Mouse (Mus musculus) megakaryocyte-erythroid progenitor cell, adult 5-6 weeks (primary cell): ENCODE measurements at regions not wholly inside any gene's neighbourhood (a gene's known extent, or its start where the extent isn't known, plus 50 kb on each side); places are given as distances from the start of the nearest gene placed in this dataset.
"Not testable (repeated sequence)": the region's sequence is repeated elsewhere in the genome, so short reads cannot be mapped to it uniquely, and the experiment has no call there.

Experiments
- ATAC-seq: replicated peaks from 2 replicates; pipeline ENCODE4 v1.8.0; 2016; ENCODE audit warnings: mild to moderate bottlenecking, inconsistent platforms; ENCODE audit not compliant: severe bottlenecking, poor library complexity, low FRiP score, low TSS enrichment

DNA sequence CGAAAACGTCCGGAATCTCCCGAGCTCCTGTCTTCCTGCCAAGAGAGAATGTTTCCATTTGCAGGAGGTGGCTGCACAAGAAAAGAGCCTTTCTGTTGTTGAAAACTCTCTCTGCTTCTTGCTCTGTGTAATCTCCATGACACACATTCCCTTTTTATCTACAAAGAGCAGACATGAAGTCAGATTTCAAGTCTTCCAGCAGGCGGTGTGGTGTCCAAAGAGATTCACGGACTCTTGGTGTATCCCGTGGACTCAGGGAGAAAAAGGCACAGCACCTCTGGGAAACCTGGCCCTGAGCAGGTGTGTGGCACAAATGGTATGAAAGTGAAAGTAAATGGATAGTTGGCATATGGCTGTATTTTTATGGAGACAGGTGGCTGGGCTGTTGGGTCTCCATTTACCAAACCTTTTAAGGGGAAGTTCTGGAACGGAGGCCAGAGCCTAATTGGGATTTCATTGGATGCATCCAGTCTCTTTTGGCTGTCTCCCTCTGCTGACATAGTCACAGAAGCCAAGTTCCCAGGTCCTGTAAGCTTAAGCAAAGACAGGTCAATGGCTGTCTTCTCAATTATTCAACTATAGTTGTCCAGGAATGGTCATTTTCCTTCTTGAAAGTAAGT is 549.4 kb upstream of the Cdh5 start:
- ATAC-seq: no peak

DNA sequence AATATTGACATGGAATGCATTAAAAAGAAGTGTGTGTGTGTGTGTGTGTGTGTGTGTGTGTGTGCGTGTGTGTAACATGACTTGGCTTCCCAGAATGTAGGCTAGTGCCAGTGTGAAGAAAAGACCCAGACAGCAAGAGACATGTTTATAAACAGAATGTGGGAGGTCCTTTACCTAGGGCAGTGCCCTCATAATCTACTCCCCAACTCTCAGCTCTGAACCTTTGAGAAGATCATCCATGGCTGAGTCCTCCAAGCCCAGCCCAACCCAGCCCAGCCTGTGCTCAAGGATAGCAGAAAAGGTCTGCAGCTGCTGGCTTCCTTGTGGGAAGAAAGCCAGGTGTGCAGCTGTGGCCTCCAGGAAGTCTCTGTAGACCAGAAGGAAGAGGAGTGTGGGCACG is 539.8 kb upstream of the Cdh5 start:
- ATAC-seq: no peak

DNA sequence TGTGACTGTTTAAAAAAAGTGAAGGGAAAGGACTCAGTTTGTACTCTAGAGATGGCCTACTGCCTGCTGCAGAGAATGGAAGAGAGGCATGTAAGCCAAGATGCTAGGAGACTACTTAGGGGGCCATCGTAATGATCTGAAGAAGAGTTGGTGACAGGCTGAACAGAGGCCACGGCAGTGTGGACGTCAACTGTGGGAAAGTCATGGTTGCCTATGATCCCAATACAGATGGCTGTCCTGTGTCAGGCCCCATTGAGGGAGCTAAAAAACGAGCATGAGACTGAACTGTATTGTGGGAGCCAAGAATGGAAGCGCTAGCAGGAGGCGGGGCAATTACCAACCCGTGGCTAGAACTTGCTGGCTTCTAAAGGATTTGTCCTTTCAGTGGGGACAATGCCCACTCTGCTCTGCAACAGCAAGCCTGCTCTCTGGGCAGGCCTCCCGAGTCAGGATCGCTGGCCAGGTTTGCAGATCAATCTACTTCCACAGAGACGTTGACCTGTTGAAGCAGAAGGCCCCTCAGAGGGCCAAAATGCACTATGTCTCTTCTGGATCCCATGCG is 530.5 kb upstream of the Cdh5 start:
- ATAC-seq: no peak

DNA sequence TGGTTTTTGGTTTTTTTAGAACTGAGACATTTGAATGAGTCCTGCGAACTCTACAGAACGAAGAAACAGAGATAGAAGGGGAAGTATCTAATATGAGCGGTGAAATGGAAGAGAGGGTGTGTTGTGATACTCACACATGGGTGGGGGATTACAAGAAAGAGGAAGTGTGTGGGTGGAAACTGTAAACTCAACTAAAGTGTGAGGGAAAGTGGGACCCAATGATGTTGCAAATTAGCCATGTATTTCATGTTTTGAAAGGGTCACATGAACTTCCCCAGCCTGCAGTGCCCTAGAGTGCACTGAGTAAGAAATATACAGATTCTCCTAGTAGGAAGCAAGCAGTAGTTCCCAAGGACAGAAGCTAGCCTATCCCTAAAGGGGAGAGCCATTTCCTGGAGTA is 524.3 kb upstream of the Cdh5 start:
- ATAC-seq: no peak

DNA sequence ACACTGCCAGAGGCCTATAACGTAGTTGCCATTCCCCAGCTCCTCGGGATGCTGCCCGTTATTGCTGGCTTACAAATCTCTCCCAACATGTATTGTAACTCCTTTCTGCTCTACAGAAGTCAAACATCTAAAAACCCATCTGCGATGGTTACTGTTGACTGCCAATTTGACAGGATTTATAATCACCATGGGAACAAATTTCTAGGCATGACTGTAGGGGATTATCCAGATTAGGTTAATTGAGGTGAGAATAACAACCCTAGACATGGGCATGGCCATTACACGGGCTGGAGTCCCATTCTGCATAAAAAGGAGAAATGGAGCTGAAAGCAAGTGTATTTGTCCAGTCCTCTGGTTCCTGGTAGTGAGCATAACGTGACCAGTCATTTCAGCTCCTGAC is 523.4 kb upstream of the Cdh5 start:
- ATAC-seq: no peak

DNA sequence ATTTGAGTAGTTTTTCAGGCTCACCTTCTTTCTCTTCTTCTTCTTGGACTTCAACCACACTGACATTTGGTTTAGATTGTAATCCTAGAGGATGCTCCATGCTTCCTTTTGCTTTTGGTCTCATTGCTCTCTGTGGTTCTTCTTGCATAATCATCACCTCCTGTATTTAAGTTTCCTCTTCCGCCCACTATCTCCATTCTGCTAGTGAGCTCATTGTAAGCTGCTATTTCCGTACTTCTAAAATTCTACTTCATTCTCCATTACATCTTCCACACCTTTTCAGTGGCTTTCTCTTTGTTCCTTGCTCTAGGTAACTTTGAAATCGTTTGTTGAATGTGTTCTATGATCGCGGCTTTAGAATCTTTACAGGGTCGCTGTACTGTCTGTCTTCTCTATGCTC is 493.1 kb upstream of the Cdh5 start:
- no peak for ATAC-seq

DNA sequence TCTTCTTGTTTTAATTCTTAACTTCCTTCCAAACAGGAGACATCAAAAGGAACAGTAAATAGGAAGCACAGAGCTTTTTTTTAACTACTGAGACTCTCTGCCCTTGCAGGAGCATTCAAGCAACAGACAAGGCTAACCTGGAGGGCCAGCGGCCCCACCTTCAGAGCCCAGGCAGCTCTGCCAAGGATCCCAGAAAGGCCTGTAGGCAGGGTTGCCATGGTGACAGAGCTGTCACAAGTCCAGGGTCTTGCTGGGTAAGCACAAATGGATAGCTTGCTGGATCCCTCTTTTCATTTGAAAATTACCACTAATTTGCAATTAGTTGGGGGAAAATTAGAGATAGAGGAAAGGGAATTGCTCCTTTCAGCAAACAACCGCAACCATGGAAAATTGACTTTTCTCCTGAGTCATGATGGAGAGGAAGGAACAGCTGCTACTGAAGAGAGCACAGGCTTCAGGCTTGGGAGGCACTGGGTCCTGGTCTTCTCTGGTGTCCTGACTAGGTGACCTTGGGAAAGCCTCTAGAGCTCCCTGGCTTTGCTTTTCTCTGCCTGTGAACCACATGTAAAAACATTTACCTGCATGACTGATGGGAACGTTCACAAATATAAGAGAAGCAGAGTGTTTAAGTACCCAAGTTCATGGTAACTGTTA is 477.5 kb upstream of the Cdh5 start:
- no peak for ATAC-seq

DNA sequence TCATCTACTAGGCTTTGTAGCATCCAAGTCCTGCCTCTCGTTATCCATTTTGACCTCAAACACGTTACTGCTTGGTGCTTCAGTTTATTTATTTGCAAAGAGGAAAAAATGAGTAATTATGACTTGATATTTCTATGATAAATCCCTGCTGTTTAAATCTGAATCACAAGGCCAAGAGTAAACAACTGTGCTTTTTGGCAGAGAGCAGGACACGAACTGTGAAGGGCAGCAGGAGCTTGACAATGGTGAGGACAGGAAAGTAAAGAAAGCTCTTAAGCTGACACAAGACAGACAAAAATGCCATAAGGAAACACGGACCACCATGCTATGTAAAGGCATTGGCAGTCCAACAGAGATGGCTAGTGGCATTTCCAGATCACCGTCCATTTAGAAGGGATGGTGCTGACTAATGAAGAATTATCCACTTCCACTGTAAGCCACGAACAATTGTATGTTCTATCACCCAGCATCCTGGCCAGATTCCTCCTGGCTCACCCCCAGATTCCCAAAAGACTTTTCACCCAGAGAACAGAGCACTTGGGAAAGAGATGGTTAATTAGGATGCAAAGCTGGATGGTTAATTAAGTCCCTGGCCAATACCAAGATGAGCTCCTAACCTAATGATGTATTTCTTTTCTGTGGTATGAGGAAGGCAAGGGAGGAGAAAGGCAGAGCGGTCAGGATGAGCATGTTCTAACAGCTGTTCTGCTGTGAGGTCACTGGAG is 476.1 kb upstream of the Cdh5 start:
- no peak for ATAC-seq

DNA sequence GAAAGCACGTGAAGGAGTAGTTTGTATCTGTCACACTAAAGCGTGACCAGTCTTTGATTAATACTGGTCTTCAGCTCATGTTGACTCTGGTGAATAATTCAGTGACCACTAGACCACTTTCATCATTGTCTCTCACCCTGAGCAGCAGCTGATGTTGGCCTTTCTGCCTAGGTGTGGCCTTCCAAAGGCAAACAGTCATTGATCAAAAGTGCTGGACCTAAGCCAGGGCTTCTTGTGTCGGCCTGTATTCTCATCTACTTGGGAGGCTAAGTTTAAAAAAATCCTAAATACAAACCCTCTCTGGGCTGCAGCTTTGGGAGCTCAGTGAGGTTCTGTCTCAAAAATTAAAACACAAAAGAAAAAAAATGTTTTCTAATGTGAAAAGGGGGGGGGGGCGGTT is 475.0 kb upstream of the Cdh5 start:
- ATAC-seq: no peak

DNA sequence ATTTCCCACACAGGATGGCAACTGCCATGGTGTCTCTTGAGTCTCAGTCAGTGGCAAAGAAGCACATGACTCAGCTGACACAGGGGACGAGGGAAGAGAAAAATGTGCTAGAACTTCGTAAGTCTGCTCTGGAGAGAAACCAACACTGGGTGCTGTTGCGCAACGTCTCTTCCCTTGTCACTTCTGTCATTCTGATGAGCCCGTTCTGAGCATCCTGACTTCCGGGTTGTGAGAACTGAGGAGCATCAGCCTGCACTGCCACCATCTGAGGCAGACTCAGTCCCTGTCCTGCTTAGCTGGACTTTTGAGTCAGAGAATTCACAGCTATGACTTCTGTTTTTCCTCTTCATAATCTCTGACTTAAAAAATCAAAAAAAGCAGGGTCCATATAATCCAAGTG is 468.9 kb upstream of the Cdh5 start:
- no peak for ATAC-seq

DNA sequence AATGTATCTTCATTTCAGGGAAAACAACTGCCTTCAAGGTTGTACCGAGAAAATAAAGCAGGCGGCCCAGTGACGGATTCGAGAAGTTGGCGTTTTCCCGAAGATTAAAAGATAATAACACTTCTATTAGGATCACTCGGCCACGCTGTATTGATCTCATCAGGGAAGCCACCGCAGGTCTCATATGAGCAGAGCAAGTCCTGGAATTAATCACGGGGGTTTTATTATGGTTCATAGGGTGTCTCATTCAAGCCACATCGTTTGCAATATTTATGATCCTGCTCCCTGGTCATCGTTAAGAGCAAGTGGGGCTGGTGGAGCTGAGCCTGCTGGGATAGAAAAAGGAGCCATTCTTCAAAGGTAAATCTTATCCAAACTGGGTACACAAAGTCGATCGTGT is 466.5 kb upstream of the Cdh5 start:
- ATAC-seq: no peak

DNA sequence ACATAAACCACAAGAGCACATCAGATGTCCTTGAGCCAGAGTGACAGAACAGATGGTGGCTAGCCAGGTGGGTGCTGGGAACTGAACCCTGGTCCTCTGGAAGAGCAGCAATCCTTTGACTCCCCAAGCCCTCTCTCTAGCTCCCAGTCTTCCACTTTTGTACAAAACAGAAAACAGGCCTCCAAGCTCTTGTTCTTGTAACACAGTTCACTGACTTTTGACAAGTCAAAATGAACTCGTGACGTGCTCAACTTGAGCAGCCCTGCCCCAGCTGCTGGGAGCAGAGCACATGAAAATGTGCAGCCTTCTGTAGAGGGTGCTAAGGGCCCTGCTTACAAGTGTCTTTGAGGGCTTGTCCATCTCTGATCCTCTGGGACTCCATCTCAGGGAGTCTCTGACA is 457.8 kb upstream of the Cdh5 start:
- no peak for ATAC-seq

DNA sequence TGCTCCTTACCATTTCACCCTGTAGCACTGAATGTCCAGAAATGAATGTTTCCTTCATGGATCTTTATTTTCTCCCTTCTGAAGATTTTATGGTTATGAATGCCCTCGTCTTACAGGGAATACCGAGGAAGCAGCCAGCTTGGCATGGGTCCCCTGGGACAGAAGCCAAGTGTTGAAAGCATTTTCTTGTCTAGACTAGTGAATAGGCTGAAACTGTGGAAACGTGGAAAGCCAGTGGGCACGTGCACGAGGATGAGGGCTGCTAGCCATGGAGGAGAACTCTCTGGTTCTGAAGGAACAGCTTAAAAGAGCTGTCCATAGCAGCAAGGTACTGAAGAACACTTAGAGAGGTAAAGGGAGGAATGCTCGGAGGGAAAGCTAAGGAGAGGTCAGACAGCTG is 457.3 kb upstream of the Cdh5 start:
- no peak for ATAC-seq

DNA sequence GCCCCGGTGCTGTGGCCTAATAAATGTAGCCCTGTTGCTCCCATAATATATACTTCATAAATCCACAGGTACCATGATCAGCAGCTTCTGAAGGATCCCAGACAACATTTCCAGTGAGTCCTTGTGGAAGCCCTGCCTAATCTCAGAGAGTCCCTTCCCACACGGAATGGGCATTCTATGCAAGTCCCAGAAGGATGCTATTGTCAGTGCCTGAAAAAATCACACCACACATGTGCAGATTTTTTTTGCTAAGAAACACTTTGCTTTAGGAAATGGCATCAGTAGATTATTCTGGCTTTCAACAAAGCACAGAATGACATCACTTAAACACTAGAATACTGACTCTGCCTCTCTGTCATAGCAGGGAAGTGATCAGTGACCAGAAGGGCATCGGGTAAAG is 456.6 kb upstream of the Cdh5 start:
- ATAC-seq: no peak

DNA sequence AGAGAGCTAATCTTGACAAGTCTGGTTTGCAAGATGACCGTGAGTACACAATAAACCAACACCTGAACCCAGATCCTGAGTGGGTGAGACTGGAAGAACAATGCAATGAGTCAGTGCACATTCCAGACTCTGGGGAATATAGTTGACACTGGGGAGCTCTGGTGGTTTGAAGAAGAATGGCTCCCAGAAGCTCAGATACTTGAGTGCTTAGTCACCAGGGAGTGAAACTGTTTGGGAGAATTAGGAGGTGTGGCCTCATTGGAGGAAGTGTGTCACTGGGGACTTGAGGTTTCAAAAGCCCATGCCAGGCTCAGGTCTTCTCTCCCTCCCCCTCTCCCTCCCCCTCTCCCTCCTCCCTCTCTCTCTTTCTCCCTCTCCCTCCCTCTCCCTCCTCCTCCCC is 436.6 kb upstream of the Cdh5 start:
- ATAC-seq: no peak

DNA sequence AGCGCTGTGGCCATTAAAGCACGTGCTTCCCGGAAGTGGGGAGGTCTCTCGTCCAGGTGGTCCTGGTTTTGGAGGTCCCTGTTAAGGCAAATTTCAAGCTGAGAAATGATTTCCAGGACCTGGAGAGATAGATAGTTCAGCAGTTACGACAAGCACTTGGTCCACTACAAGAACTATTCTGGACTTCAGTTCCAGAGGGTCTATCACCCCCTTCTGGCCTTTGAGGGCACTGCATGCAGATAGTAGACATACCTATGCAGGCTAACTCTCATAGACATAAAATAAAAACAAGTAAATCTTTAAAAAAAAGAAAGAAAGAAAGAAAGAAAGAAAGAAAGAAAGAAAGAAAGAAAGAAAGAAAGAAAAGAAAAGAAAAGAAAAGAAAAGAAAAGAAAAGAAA is 415.2 kb upstream of the Cdh5 start:
- ATAC-seq: not testable (repeated sequence)

DNA sequence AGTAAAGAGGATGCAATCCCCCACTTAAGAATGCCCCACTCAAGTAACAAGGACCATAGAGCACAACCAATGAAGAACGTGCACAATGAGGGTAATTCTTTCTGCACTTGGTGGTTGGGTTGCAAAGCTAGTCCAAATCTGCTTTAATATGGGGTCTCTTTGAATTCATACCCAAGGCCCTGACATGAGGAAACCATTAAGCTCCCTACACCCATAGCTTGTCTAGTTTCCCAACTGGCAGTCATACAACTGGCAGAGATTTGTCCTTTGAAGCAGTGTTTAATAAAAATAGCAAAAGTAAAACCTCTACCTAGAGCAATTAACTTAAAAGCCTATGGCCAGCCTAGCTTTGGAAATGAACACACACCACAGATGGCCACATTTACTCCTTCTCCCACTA is 411.0 kb upstream of the Cdh5 start:
- ATAC-seq: no peak

DNA sequence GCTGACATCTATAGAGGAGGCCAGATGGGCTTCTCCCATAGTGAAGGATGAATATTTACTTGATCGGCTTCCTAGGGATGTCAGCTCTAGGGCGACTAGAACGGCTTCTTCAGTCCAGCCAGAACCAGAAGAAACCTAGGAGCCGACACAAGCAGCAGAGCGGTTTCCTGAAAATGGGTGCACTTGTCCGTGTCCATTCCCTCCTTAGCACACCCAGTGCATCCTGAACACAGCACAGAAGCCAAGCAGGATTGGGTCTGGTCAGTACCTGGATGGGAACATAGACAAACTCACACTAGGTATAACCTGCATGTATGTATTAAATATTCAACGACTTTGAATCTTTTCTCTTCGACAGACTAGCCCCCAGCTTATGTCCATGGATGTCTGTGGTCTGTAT is 407.9 kb upstream of the Cdh5 start:
- ATAC-seq: no peak

DNA sequence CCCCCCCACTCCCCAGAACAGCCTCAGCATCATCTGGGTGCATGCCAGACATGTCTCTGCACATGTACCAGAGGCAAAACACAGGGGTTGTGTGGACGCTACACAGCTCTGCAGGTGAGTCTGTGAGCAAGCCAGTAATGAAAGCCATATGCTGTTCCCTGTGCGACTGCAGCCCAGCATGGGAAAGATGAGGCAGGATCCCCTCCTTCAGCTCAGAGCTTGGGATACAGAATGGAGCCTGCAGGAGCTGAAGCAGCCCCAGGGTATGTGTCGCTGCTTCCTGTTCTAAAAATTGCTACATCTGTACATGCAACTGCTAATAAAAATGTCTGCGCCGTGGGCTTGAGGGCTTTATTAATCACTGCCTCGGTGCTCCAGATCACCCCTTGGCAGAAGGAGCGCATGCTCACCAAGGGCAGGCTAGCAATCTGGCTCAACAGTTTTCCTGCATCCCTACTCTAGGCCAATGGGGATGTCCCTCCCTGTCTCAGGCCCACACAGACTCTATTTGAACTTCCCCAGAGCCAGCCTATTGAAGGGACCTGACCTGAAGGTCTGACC is 407.0 kb upstream of the Cdh5 start:
- ATAC-seq: no peak

DNA sequence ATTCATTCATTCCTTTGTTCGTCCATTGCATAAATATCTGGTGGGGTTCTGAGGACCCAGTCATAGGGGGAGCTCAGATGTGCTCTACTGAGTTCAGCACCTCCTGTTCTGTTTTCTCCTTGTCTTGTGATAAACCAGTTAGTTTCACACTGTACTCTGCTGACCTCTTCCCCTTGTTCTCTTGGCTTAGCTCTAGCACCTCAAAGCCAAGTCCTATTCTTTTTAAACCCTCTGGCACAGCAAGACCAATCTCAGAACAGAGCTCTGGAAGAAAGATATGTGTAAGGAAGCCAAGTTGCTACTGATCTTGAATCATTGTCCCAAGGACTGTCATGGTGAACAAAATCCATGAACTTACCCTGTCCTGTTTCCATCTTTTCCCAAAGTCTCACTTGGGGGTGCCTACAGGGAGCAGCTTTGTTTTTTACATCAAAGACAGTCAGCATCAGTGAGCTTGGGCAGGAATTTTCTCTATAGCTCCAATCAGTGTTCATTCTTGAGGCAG is 402.4 kb upstream of the Cdh5 start:
- no peak for ATAC-seq
